Comparison of ENCODE assay signal across 10 mouse cellular contexts in genomic region chr8:13516011-13516442, GRCm38 (mm10). TPM values are rescaled to one million over a fixed set of nuclear protein-coding genes. Genes with fewer than 3 reads are reported as not detected.
DNase-seq lines count a peak whose midpoint lies in the region; ATAC-seq lines count a peak whose summit lies in the region.
"Had no signal": no experiment of that assay in that cellular context is flagged by ENCODE, and none has a peak within 500 bp of the region (broad histone marks: within the 10 kb centered on the region; RNA-seq: fewer than 3 reads in every experiment).

No protein-coding gene starts in this region.

- intact Hi-C loops in left cerebral cortex, postnatal 36 days (cut with DNase I): no loop called here

- ATAC-seq in cerebellum, adult (ENCODE audit: insufficient number of reproducible peaks, low FRiP score, low TSS enrichment): no peak
- peak; percentile 51 to 68 for ATAC-seq in hematopoietic stem cell, adult 5-6 weeks (replicated peaks in 1 of 2; ENCODE audit: insufficient read depth in 1 of 2, low FRiP score in 2 of 2, low TSS enrichment in 1 of 2, low read depth in 1 of 2, poor library complexity in 2 of 2, severe bottlenecking in 2 of 2)
- no peak for ATAC-seq in monocyte, adult 5-6 weeks (replicated peaks; ENCODE audit: insufficient number of reproducible peaks, low FRiP score, low TSS enrichment, poor library complexity, severe bottlenecking)

- DNase-seq in cerebellum, adult 11-12 months: peak; percentile 58
- peak; percentile 42 for DNase-seq in cerebellum, adult 8-10 months
- peak; percentile 70 for DNase-seq in lung, postnatal 25 days (ENCODE audit: low spot score)
- DNase-seq in left cerebral cortex, postnatal 36 days (ENCODE audit: low spot score in 2 of 2): no peak
- no peak for DNase-seq in embryo, embryonic 11 days
- DNase-seq: gastrocnemius, postnatal 25 days; right cerebral cortex, postnatal 4 days had no signal

RNA-seq across cellular contexts. Expression of gene Gas6, which starts 21.7 kb away (rescaled TPM):
- total RNA-seq in hematopoietic stem cell, adult 5-6 weeks (2017): 14.1 and 17.4 TPM in 2 replicates
- total RNA-seq in left cerebral cortex, postnatal 36 days (2021): 100 to 1,000 TPM in 1 of 2 experiments, 10 to 100 TPM in 1; 98.8 to 117 TPM
- total RNA-seq in monocyte, adult 5-6 weeks (2017): 0.29 TPM in 1 of 3 replicates, not detected in the others

RNA-seq across cellular contexts. Expression of gene 1700029H14Rik, which starts 46.2 kb away (rescaled TPM):
- total RNA-seq in hematopoietic stem cell, adult 5-6 weeks (2017): 0.38 TPM in 1 of 2 replicates, not detected in the other
- total RNA-seq in left cerebral cortex, postnatal 36 days (2021): not detected
- 1.9 to 6.2 TPM (median 3.1 TPM) in 3 replicates for total RNA-seq in monocyte, adult 5-6 weeks (2017)
- total RNA-seq: gastrocnemius, postnatal 25 days had no signal

Comparison
In these comparisons a context has a peak if more than half of its experiments do, and no peak if none do; other contexts are left out.
1. DNase-seq: peak in cerebellum, adult 11-12 months (single experiment), cerebellum, adult 8-10 months (single experiment) and lung, postnatal 25 days (single experiment); none in left cerebral cortex, postnatal 36 days (0 of 2) and embryo, embryonic 11 days (single experiment).
2. ATAC-seq: peak in hematopoietic stem cell, adult 5-6 weeks (2 of 2); none in cerebellum, adult (single experiment) and monocyte, adult 5-6 weeks (single experiment).
3. RNA of gene Gas6, which starts 21.7 kb away (total RNA-seq): 98.8 to 117 TPM in left cerebral cortex, postnatal 36 days and 14.1 to 17.4 TPM in hematopoietic stem cell, adult 5-6 weeks; 0.29 TPM in monocyte, adult 5-6 weeks; every median in the first group is over 10 times any median in the second.